8 mouse cellular contexts compared by ENCODE assay signal in the genomic region with DNA sequence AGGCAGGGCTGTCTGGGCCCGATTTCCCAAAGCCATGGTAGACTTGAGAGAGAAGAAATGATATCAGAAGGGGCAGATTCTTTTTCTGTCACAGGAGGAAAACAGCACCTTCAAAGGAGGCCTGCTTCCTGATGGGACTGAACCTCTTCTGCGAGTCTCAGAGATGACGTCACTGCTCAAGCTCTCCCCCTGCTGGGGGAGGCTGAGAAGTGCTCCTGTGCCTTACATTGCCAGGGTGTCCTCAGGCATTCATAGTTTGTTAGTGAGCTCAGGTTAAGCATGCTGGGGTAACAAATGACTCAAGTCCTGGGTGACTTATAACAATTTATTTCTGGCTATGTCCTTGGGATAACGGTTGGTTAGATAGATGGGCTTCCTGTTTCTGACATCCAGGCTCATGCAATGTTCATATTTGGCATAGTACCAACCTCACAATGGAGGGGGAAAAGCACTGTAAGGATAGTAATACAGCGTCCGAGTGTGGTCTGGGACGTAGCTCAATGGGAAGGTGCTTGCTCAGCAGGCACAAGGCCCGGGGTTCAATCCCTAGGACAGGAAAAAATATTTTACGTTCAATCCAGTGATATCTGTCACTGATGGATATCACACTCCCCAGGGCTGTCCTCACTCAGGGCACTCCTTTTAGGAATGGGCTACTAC.
DNase-seq lines count a peak whose midpoint lies in the region; ATAC-seq lines count a peak whose summit lies in the region.

No protein-coding gene starts in this region.

- peak; percentile 95 for DNase-seq in midbrain, embryonic 11.5 days (ENCODE audit: low spot score, missing footprints)
- DNase-seq in embryo, embryonic 10 days (ENCODE audit: low spot score), result peak; percentile 91
- peak; percentile 51 for DNase-seq in gastrocnemius, postnatal 25 days
- peak; percentile 79 for DNase-seq in kidney, adult 9 months
- DNase-seq in neural tube, embryonic 10.5 days (ENCODE audit: extremely low spot score, low spot score), result peak; percentile 78

- no peaks in the 10 kb centered on the region for H3K9me3 ChIP-seq in midbrain, embryonic 11.5 days (ENCODE audit: control insufficient read depth, low read length)
- H3K9me3 ChIP-seq in midbrain, embryonic 15.5 days, result no peaks in the 10 kb centered on the region
- no peaks in the 10 kb centered on the region for H3K9me3 ChIP-seq in limb, embryonic 15.5 days
- no peaks in the 10 kb centered on the region for H3K9me3 ChIP-seq in stomach, embryonic 14.5 days (ENCODE audit: control insufficient read depth, low read depth, low read length)

- H3K27ac ChIP-seq in midbrain, embryonic 11.5 days (ENCODE audit: low read depth, low read length), result no peak overlapping the region
- no peak overlapping the region for H3K27ac ChIP-seq in midbrain, embryonic 15.5 days
- no peak overlapping the region for H3K27ac ChIP-seq in limb, embryonic 15.5 days
- H3K27ac ChIP-seq in stomach, embryonic 14.5 days (ENCODE audit: low read length), result no peak overlapping the region

- H3K4me2 ChIP-seq in midbrain, embryonic 11.5 days, result no peak overlapping the region
- no peak overlapping the region for H3K4me2 ChIP-seq in midbrain, embryonic 15.5 days
- no peak overlapping the region for H3K4me2 ChIP-seq in limb, embryonic 15.5 days
- no peak overlapping the region for H3K4me2 ChIP-seq in stomach, embryonic 14.5 days (replicated peaks; ENCODE audit: low read depth, low read length)

- WGBS in midbrain, embryonic 11.5 days, result 55% methylated on average over 9 of the region's 9 CpGs
- WGBS in midbrain, embryonic 15.5 days, result 54% methylated on average over 9 of the region's 9 CpGs
- 51% methylated on average over 9 of the region's 9 CpGs for WGBS in limb, embryonic 15.5 days
- WGBS in stomach, embryonic 14.5 days, result 43% methylated on average over 9 of the region's 9 CpGs

- no peaks in the 10 kb centered on the region for H3K27me3 ChIP-seq in midbrain, embryonic 11.5 days (ENCODE audit: control insufficient read depth, insufficient read depth, low read length)
- H3K27me3 ChIP-seq in midbrain, embryonic 15.5 days (replicated peaks), result no peaks in the 10 kb centered on the region
- no peaks in the 10 kb centered on the region for H3K27me3 ChIP-seq in limb, embryonic 15.5 days
- no peaks in the 10 kb centered on the region for H3K27me3 ChIP-seq in stomach, embryonic 14.5 days (ENCODE audit: control insufficient read depth, insufficient read depth, low read length)

- ATAC-seq in midbrain, embryonic 11.5 days (ENCODE audit: low FRiP score), result peak; percentile 82
- ATAC-seq in midbrain, embryonic 15.5 days (replicated peaks), result no peak; the same call in 1 of the 2 replicates
- ATAC-seq in limb, embryonic 15.5 days (ENCODE audit: insufficient number of reproducible peaks, low FRiP score, low TSS enrichment, low read depth), result 0 out of 2 replicates have a peak, but pooled peaks have one; percentile 35
- 0 out of 2 replicates have a peak, but pooled peaks have one; percentile 57 for ATAC-seq in stomach, embryonic 14.5 days (ENCODE audit: insufficient number of reproducible peaks, insufficient read depth, low FRiP score, low read depth)

- H3K4me3 ChIP-seq in midbrain, embryonic 11.5 days (ENCODE audit: low read depth, low read length), result no peak overlapping the region
- H3K4me3 ChIP-seq in midbrain, embryonic 15.5 days, result no peak overlapping the region
- no peak overlapping the region for H3K4me3 ChIP-seq in limb, embryonic 15.5 days
- H3K4me3 ChIP-seq in stomach, embryonic 14.5 days (ENCODE audit: low read depth, low read length), result no peak overlapping the region

- H3K9ac ChIP-seq in midbrain, embryonic 11.5 days (ENCODE audit: low read length), result no peak overlapping the region
- H3K9ac ChIP-seq in midbrain, embryonic 15.5 days, result no peak overlapping the region
- no peak overlapping the region for H3K9ac ChIP-seq in limb, embryonic 15.5 days
- no peak overlapping the region for H3K9ac ChIP-seq in stomach, embryonic 14.5 days (replicated peaks; ENCODE audit: low read depth, low read length)

- H3K36me3 ChIP-seq in midbrain, embryonic 11.5 days (ENCODE audit: control insufficient read depth, insufficient read depth, low read length), result no peaks in the 10 kb centered on the region
- H3K36me3 ChIP-seq in midbrain, embryonic 15.5 days (replicated peaks), result no peaks in the 10 kb centered on the region
- H3K36me3 ChIP-seq in limb, embryonic 15.5 days, result no peaks in the 10 kb centered on the region
- H3K36me3 ChIP-seq in stomach, embryonic 14.5 days (ENCODE audit: control insufficient read depth, insufficient read depth, low read length), result no peaks in the 10 kb centered on the region

- H3K4me1 ChIP-seq in midbrain, embryonic 11.5 days (ENCODE audit: control insufficient read depth, insufficient read depth, low read length), result no peaks in the 10 kb centered on the region
- no peaks in the 10 kb centered on the region for H3K4me1 ChIP-seq in midbrain, embryonic 15.5 days
- H3K4me1 ChIP-seq in limb, embryonic 15.5 days, result no peaks in the 10 kb centered on the region
- H3K4me1 ChIP-seq in stomach, embryonic 14.5 days (ENCODE audit: control insufficient read depth, insufficient read depth, low read length), result no peaks in the 10 kb centered on the region
